Mouse (Mus musculus) ovary, postnatal 36 days (tissue): ENCODE data around the gene Sema4a.

Experiments
- DNase-seq: peaks from one replicate; pipeline ENCODE4 v3.0.0; 2022; ENCODE audit warnings: low spot score, mixed read lengths

Sema4a gene

GRCm38 (mm10) chr3:88460983-88461696, at the start of gene Sema4a:
Sema4a (minus strand) TSS chr3:88461182.
- DNase-seq, result no peak

- DNase-seq, result peak; percentile 94
These were observed 48.9 kb upstream of the Sema4a start, which contains the start of gene Lmna for GRCm38 (mm10) chr3:88509692-88510420. Lmna (minus strand) TSS chr3:88509956.

GRCm38 (mm10) chr3:88509250-88509649, 48.3 kb upstream of the Sema4a start:
- DNase-seq, result no peak

- DNase-seq, result no peak
These were observed 44.8 kb upstream of the Sema4a start for GRCm38 (mm10) chr3:88505765-88506164.

- DNase-seq, result no peak
These were observed 44.1 kb upstream of the Sema4a start for GRCm38 (mm10) chr3:88505081-88505480.

- no peak for DNase-seq
These were observed 43.1 kb upstream of the Sema4a start for GRCm38 (mm10) chr3:88503881-88504746.

- DNase-seq, result no peak
These were observed 42.5 kb upstream of the Sema4a start for GRCm38 (mm10) chr3:88503505-88503863.

- peak; percentile 86 for DNase-seq
These were observed 41.9 kb upstream of the Sema4a start for GRCm38 (mm10) chr3:88502641-88503504.

GRCm38 (mm10) chr3:88502031-88502571, 41.1 kb upstream of the Sema4a start:
- DNase-seq, result no peak

GRCm38 (mm10) chr3:88501366-88502030, 40.5 kb upstream of the Sema4a start:
- no peak for DNase-seq

- no peak for DNase-seq
These were observed 39.8 kb upstream of the Sema4a start for GRCm38 (mm10) chr3:88500655-88501365.

GRCm38 (mm10) chr3:88500087-88500486, 39.1 kb upstream of the Sema4a start:
- no peak for DNase-seq

GRCm38 (mm10) chr3:88499580-88499979, 38.6 kb upstream of the Sema4a start:
- no peak for DNase-seq

- no peak for DNase-seq
These were observed 34.9 kb upstream of the Sema4a start for GRCm38 (mm10) chr3:88495741-88496415.

GRCm38 (mm10) chr3:88494836-88495628, 34.0 kb upstream of the Sema4a start:
- DNase-seq, result peak; percentile 61

- no peak for DNase-seq
These were observed 33.0 kb upstream of the Sema4a start for GRCm38 (mm10) chr3:88493706-88494582.

- DNase-seq, result no peak
These were observed 26.4 kb upstream of the Sema4a start for GRCm38 (mm10) chr3:88487396-88487795.

- DNase-seq, result no peak
These were observed 25.9 kb upstream of the Sema4a start for GRCm38 (mm10) chr3:88486887-88487286.
